4 mouse cellular contexts compared by ENCODE assay signal in the genomic region with DNA sequence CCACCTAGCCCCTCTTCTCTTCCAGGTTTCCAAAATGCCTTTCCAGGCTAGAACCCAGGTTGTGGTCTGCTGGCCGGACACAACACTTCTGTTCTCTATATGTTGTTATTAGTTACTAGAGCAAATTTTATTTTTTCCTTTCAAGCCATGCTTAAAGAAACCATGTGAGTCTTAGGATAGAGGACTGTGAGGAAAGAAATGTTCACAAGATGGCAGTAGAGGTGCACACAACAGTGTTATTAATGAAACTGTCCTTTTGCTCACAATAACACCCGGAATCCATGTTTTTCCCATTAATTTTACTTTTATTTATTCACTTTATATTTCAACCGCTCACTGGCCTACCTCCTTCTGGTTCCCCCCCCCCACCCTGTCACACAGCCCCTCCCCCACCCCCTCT. TPM values are rescaled to one million over a fixed set of nuclear protein-coding genes. Genes with fewer than 3 reads are reported as not detected.
"Had no signal": no experiment of that assay in that cellular context is flagged by ENCODE, and none has a peak within 500 bp of the region (broad histone marks: within the 10 kb centered on the region; RNA-seq: fewer than 3 reads in every experiment).

No protein-coding gene starts in this region.

RNA-seq across cellular contexts. Expression of gene Gm4070, which starts 8.5 kb away (rescaled TPM):
- total RNA-seq: left cerebral cortex, postnatal 14 days had no signal
- polyA plus RNA-seq: midbrain, embryonic 13.5 days; midbrain, embryonic 16.5 days; stomach, embryonic 14.5 days had no signal
